Mouse (Mus musculus) gastrocnemius, adult 2 months (tissue): Measurements from ENCODE around the gene Olfr1394. TPM values are rescaled to one million over a fixed set of nuclear protein-coding genes. Genes with fewer than 3 reads are reported as not detected.

Experiments used
- DNase-seq: peaks from one replicate; pipeline ENCODE4 v3.0.0; 2022
- H3K27ac ChIP-seq: fragments of 200-600 bp; 2 replicates; pipeline ENCODE4 v1.8.1; 2022; ENCODE audit warnings: mild to moderate bottlenecking
- H3K4me3 ChIP-seq: fragments of 200-600 bp; 2 replicates; pipeline ENCODE4 v1.8.1; 2022; ENCODE audit warnings: mild to moderate bottlenecking, moderate library complexity
- CTCF ChIP-seq: fragments of 200-600 bp; IDR thresholded peaks from 2 replicates; pipeline ENCODE4 v1.8.1; 2022; ENCODE audit warnings: antibody characterized with exemption, mild to moderate bottlenecking, moderate library complexity
- intact Hi-C: fragments of 180-260 bp; cut with DNase I; formaldehyde crosslinking; loops from one replicate; pipeline ENCODE4 v1.15.1; 2025
- long read RNA-seq, 2 experiments: library from polyadenylated mRNA; stranded (forward); transcript quantifications; one replicate each; pipeline ENCODE4 v2.0.0; 2021
- total RNA-seq, 2 experiments: library from RNA; stranded (reverse); gene quantifications; 2 replicates each; pipeline ENCODE4 v1.2.3; 2021

Gene Olfr1394
- total RNA-seq = not detected
- long read RNA-seq, experiment 1 = 0 reads
- long read RNA-seq, experiment 2 = 0 reads

DNA sequence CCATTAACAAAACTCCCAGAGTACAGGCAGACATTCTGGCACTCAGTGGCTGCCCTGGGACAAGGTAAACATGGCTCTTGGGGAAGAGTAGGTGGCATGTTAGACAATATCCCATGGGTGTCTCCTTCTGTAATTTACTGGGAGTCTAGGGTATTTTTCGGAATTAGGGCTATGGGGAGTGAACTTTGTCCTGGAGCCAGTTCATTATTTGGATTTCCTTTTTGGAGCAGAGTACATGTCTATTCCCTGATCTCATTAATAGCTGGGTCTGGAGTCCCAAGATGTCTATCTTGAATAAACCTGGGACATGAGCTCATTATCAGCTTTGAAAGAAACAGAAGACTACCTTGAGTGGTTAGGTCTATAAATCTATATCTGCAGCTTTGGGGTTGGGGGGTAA lies at the start of gene Olfr1394:
Gene Olfr1394, plus strand, starts transcription at position 301 of the 400 bp plus-strand sequence.
- intact Hi-C loops = no loop called here
- DNase-seq = no peak
- Histone ChIP-seq H3K4me3 (no peak within 1 kb of the TSS), H3K27ac (no peak within 1 kb of the TSS)
- TF ChIP-seq CTCF = no peak

DNA sequence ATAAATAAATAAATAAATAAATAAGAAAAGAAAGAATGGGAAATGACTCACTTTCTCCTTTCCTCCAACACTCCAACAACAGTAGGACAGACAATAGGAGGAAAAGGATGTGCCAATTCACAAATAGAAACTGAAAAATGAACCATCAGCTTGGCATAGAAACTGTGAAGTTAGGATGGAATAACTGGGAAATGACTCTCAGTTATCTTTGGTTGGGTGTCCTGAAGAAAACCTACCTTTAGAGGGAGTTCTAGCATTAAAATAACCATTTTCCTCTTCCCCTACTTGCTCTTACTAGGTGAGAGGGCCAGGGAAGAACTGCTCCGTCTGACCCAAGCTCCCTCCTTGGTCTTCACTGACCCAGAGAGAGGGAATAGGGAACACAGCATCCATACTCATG lies 48.4 kb upstream of the Olfr1394 start:
- intact Hi-C loops = loop anchor here (5.0 kb wide), 1 partner anchor 333 kb away; no protein-coding TSS in a partner anchor
- peak; percentile 8; the same call in 1 of the 2 replicates for TF ChIP-seq CTCF
- Histone ChIP-seq H3K4me3 (no peak overlapping the region), H3K27ac (no peak overlapping the region)
- DNase-seq = no peak

DNA sequence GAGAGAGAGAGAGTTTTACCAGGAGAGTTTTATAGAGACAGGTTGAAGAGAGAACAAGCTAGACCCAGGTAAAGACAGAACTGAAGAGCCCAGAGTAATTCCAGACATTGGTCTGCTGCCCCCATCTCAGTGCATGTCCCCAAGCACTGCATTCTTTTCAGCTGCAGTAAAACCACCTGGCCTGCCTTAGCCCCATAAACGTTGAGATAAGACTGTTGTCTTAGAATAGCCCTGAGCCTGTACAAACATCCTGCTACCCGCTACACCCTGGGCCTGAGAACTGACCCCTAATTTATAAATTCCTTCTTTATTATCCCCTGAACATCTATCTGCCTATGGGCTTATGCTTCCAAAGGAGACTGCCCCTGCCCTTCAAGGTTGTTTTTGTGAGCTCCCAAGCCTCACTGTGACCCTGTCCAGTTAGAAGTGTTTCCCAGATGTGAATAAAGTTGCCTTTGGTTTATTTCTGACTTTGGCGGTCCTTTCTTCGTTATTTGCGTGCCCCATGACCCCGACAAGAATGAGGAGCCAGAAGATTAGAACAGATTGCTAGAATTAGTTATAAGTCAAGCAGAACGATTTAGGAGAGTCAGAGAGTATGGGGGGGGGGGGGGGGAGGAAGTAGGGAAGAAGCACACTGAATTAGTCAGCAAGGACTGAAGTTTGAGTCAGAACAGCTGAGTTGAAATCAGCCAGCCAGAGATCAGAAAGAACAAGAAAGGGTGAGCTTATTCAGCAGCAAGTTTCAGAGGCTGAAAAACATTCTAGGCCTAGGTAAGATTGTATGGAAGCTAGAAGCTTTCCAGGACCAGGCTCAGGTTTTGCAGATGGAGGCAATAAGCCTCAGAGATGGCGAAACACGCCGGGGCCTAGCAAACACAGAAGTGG lies 46.3 kb upstream of the Olfr1394 start:
- no peak for TF ChIP-seq CTCF
- intact Hi-C loops = loop anchor here (5.0 kb wide), 1 partner anchor 336 kb away; no protein-coding TSS in a partner anchor

DNA sequence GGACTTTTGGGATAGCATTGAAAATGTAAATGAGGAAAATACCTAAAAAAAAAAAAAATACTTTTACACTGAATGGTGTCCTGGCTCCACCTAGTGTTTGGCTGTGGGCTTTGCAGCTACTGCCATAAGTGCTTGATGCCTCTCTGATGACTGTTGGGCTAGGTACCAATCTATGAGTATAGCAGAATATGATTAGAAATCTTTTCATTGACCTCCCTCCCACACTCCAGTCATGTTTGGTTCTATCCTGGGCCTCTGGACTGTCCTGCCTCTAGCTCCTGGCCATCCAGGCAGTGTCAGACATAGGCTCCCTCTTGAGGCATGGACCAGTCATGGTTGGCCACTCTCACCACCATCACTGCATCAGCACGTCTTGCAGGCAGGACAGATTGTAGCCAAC lies 45.3 kb upstream of the Olfr1394 start:
- intact Hi-C loops = loop anchor here (5.0 kb wide), 1 partner anchor 337 kb away; no protein-coding TSS in a partner anchor
- TF ChIP-seq CTCF = peak; percentile 66
- Histone ChIP-seq H3K4me3 (no peak overlapping the region), H3K27ac (no peak overlapping the region)
- peak; percentile 22 for DNase-seq

More for the DNA sequence above, 46.3 kb upstream of the Olfr1394 start:
- no peak overlapping the region for H3K4me3 ChIP-seq
- DNase-seq = no peak
- H3K27ac ChIP-seq = no peak overlapping the region

DNA sequence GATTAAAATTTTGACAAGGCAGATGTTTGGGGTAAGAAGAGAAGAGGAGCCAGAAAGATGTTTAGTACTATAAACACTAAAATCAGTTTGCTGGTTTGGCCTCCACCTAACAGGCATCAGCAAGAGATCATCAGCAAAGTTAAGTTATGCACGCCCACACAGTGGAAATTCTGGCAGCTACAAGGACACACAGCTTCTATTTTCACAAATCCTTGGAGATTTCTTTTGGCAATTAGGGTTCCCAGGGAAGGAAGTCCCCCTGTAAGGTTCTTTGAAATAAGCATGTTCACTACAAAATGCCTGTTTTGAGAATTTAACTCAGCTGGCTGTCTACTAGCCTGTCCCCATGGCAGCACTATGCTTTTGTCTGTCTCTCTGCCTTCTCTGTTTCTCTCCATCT lies 43.2 kb upstream of the Olfr1394 start:
- no peak overlapping the region for H3K4me3 ChIP-seq
- intact Hi-C loops = no loop called here
- H3K27ac ChIP-seq = no peak overlapping the region
- no peak for DNase-seq
- TF ChIP-seq CTCF = no peak

DNA sequence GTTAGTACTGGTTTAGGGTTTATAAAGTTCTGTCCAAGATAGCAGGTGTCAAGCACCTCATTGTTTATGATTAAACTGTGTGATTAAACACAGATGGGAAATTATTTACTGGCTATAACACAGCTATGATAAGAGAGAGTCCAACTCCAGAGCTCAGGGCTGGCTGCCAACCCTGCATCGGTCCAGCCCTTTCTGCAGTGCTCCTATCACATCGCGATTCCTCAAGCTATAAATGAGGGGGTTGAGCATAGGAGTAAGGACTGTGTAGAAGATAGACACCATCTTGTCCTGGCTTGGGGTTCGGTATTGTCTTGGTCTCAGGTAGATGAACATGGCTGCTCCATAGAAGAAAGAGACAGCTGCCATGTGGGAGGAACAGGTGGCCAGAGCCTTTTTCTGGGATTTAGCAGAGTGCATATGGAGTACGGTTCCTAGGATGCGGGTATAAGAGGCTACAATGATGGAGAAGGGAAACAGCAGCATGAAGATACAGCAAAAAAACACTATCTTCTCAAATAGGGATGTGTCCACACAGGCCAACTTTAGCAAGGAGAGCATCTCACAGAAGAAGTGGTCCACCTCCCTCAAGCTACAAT lies 41.5 kb upstream of the Olfr1394 start:
- intact Hi-C loops = no loop called here
- H3K27ac ChIP-seq = no peak overlapping the region
- DNase-seq = no peak
- no peak overlapping the region for H3K4me3 ChIP-seq
- no peak for TF ChIP-seq CTCF

DNA sequence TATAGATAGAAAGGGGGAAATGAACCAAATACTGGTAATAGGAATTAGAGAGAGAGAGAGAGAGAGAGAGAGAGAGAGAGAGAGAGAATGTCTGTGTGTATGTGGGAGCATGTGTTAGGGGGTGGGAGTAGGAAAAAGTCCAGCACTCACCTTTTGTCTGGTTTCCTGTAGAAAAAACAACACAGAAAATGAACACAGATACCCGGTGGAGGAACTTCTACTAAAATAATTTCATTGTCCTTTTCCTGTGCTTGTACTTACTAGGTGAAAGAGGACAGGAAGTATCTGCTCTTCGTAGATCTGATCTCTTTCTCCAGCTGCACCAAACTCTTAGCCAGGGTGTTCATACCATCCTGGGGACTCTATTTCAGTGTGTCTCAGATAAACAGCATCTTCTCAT lies 40.0 kb upstream of the Olfr1394 start:
- Histone ChIP-seq H3K4me3 (no peak overlapping the region), H3K27ac (no peak overlapping the region)
- DNase-seq = no peak
- intact Hi-C loops = no loop called here
- no peak for TF ChIP-seq CTCF

DNA sequence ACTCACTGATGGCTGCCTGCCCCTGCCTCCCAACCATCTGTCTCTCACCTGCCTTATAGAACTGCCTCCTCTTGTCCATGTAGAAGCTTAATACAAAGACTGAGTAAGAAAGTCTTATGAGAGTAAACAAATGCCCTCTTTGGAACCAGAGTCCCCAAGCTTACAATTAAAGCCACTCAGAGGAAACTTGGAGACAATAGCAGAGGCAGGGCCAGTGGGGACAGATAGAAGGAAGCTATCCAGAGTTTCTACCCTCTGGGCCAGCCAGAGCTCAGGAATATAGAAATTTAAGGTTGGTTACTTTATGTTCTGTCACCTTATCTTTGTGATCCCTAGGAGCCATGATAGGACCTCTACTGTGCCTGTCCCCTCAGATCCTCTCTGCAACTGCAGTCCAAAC lies 39.4 kb upstream of the Olfr1394 start, which contains the start of gene Olfr1396:
Gene Olfr1396, minus strand, starts transcription at position 101 of the 400 bp plus-strand sequence.
- DNase-seq = no peak
- intact Hi-C loops = no loop called here
- Histone ChIP-seq H3K27ac (no peak within 1 kb of the TSS), H3K4me3 (no peak within 1 kb of the TSS)
- no peak for TF ChIP-seq CTCF

DNA sequence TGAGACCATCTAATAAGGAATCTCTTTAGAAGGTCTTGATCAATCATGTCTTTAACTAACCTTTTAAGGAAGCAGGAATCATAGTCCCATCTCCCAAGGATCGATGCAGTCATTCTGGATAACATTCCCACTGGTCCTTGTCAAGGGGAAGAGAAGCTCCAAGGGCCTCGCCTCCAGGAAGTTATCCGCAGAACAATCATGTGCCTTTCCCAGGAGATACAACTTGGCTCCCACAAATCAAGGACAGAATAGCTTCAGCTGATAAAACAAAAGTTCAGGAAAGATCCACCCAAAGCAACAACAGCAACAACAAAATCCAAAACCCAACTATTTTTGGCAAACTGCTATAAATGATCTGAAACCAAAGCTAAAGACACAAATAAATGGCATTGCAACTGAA lies 34.5 kb upstream of the Olfr1394 start:
- Histone ChIP-seq H3K4me3 (no peak overlapping the region), H3K27ac (no peak overlapping the region)
- intact Hi-C loops = no loop called here
- no peak for TF ChIP-seq CTCF
- no peak for DNase-seq

DNA sequence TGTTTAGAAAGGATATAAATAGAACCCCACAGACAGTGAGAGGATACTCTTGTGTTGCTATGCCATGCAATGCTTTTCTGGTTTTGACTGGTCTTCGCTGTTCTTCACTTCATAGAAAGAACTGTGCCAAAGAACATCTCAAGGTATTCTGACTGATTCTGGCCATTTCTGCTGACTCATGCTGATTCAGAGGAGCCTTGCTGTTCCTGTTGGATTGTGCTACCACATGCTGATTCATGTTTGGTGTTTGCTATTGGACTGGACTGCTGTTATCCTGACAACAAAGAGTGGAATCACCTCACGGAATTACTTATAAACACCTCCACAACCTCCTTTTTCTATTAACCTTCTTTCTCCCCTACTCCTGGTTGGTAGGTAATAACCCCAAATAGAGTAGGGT lies 30.0 kb upstream of the Olfr1394 start:
- intact Hi-C loops = no loop called here
- Histone ChIP-seq H3K27ac (no peak overlapping the region), H3K4me3 (no peak overlapping the region)
- TF ChIP-seq CTCF = no peak
- no peak for DNase-seq

DNA sequence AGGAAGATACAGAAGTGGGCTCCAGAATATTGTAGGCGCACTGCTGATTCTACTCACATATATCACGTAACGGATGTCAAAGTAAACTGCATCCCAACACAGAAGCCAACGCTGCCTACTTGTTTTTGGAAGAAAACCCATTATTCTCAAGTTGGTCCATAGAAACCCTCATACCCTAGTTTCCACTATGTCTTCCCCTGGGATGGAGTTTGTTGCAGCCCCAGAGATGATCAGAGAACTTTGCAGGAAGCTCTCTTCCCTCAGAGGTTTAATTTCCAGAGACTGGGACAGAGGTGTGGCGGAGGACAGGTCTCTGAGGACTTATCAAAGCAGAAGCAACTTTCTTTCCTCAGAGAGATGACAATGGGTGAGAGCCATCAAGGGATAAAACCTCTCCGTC lies 12.2 kb upstream of the Olfr1394 start, which contains the start of gene Olfr1395:
Gene Olfr1395, plus strand, starts transcription at position 301 of the 400 bp plus-strand sequence.
- intact Hi-C loops = no loop called here
- TF ChIP-seq CTCF = no peak
- Histone ChIP-seq H3K4me3 (no peak within 1 kb of the TSS), H3K27ac (no peak within 1 kb of the TSS)
- DNase-seq = no peak

DNA sequence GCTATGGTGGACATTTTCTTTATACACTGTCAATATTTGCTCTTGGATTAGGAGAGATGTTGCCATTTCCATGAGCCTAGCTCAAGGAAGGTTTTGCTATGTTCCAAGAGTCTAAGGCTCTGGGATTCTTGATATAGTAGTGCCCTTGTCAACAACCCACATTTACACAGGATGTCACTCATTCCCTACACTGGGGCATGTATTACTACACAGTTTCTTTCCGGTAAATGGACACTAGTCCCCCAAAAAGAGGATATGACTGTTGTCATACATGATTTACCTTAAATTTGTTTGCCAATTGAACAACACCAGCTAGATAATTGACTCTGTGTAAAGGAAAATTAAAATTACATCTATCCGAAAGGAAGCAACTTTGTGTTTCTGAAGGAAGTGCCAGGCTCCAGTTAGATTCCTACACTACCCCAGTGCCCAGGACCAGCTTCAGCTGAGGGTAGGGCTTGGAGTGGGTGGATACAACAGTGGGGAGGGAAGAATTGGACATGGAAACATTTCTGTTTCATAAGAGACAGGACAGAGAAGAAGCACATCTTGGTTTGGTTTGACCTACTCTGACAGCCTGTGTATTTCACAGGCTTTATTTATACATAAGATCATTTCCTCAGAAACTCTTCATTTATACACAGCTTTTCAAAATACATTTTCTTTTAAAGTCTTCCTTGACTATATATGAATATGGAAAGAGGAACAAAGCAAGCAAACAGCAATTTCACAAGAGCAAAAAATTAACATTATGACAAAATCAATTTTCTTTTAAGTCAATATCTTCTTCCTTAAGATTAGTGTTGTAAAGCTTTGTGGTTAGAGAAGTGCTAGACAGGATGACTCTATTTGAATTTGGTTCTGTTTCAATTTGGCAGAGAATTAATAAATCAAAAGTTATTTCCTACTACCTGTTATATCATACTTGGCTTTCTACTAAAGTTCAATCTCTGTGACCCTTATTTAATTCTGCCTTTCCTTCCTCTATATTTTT lies 2.9 kb downstream of the Olfr1394 start:
- DNase-seq = no peak
- TF ChIP-seq CTCF = no peak
- Histone ChIP-seq H3K27ac (no peak overlapping the region), H3K4me3 (no peak overlapping the region)
- intact Hi-C loops = no loop called here
